Comparison of ENCODE assay signal across 14 mouse cellular contexts in the genomic region with DNA sequence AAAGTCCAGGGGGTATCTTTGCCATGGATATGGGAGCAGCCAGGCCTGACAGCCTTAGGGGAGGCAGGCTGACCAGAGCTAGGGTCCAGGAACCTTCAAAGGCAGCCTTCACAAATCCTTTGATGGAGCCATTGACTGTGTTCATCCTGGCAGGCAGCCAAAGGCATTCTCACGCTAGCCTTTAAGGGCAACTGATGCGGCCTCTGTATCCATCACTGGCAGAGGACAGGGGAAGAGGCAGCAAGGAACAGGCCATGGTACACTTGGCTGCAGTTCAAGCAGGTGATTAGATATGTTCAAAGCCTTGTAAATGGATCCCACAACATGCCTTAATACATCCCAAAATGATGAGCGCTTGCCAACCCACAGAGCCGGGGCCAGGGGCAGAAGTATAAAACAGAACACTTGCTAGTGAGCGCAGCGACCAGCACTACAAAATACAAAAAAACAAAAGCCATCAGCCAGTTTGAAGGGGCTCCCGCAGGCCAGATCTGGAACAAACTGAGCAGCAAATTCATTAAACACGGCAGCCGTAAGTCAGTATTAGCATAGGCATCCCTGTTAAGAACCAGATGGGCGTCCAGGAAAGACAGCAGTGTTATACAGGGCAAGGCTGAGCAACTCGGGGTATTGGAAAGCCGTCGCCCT. TPM values are rescaled to one million over a fixed set of nuclear protein-coding genes. Genes with fewer than 3 reads are reported as not detected.
A peak's percentile ranks its signal among the peaks of the same experiment; 100 is the strongest.
DNase-seq lines count a peak whose midpoint lies in the region; ATAC-seq lines count a peak whose summit lies in the region.
"Had no signal": no experiment of that assay in that cellular context is flagged by ENCODE, and none has a peak within 500 bp of the region (broad histone marks: within the 10 kb centered on the region; RNA-seq: fewer than 3 reads in every experiment).

No protein-coding gene starts in this region.

- no peak for ATAC-seq in forebrain, embryonic 12.5 days (ENCODE audit: low FRiP score)

- H3K9me3 ChIP-seq in forebrain, embryonic 12.5 days, result no peaks in the 10 kb centered on the region
- H3K9me3 ChIP-seq in midbrain, embryonic 10.5 days (replicated peaks), result no peaks in the 10 kb centered on the region
- H3K9me3 ChIP-seq: embryonic facial prominence, embryonic 15.5 days had no signal

- H3K4me1 ChIP-seq in forebrain, embryonic 12.5 days, result peaks cover 36% of the 10 kb centered on the region
- peaks cover 46% of the 10 kb centered on the region for H3K4me1 ChIP-seq in midbrain, embryonic 10.5 days

- no peak overlapping the region for H3K9ac ChIP-seq in forebrain, embryonic 12.5 days
- H3K9ac ChIP-seq: embryonic facial prominence, embryonic 15.5 days had no signal

- WGBS in forebrain, embryonic 12.5 days, result 57% methylated on average over 13 of the region's 13 CpGs
- WGBS in midbrain, embryonic 10.5 days, result 80% methylated on average over 13 of the region's 13 CpGs

- no peak overlapping the region for H3K4me3 ChIP-seq in forebrain, embryonic 12.5 days (replicated peaks)
- no peak overlapping the region for H3K4me3 ChIP-seq in midbrain, embryonic 10.5 days
- H3K4me3 ChIP-seq: embryonic facial prominence, embryonic 15.5 days had no signal

- peaks cover 6% of the 10 kb centered on the region; the same call in 1 of the 2 replicates for H3K36me3 ChIP-seq in forebrain, embryonic 12.5 days (replicated peaks)
- H3K36me3 ChIP-seq in midbrain, embryonic 10.5 days, result peaks cover 8% of the 10 kb centered on the region; the same call in 1 of the 2 replicates
- H3K36me3 ChIP-seq: embryonic facial prominence, embryonic 15.5 days had no signal

- no peak overlapping the region for H3K4me2 ChIP-seq in forebrain, embryonic 12.5 days
- H3K4me2 ChIP-seq: embryonic facial prominence, embryonic 15.5 days had no signal

- no peaks in the 10 kb centered on the region for H3K27me3 ChIP-seq in forebrain, embryonic 12.5 days
- no peaks in the 10 kb centered on the region for H3K27me3 ChIP-seq in midbrain, embryonic 10.5 days (ENCODE audit: low read depth, poor library complexity, severe bottlenecking)
- H3K27me3 ChIP-seq: embryonic facial prominence, embryonic 15.5 days had no signal

- peak; percentile 49 for DNase-seq in retina, postnatal 1 day
- DNase-seq in retina, embryonic 14.5 days (ENCODE audit: low spot score), result no peak
- DNase-seq in midbrain, embryonic 10.5 days (ENCODE audit: low spot score), result no peak
- no peak for DNase-seq in thymus, adult 18-20 months
- DNase-seq in spleen, postnatal 10 days (ENCODE audit: low spot score in 2 of 2), result no peak
- DNase-seq in spleen, adult 18-20 months, result no peak
- DNase-seq: cerebellum, adult 9-10 months; gastrocnemius, postnatal 25 days; heart, postnatal 36 days; kidney, postnatal 10 days had no signal

- peak overlapping the region; percentile 42; the same call in 1 of the 2 replicates for H3K27ac ChIP-seq in forebrain, embryonic 12.5 days
- H3K27ac ChIP-seq in midbrain, embryonic 10.5 days (replicated peaks), result peak overlapping the region; percentile 71
- H3K27ac ChIP-seq: embryonic facial prominence, embryonic 15.5 days had no signal

RNA-seq across cellular contexts. Expression of a gene that starts 19.0 kb away (rescaled TPM):
- 0.18 and 0.36 TPM in 2 replicates for polyA plus RNA-seq in forebrain, embryonic 12.5 days (2016; fragmentation: Nextera tagmentation; extraction: Ambion mirVana)
- 0.11 and 0.15 TPM in 2 replicates for polyA plus RNA-seq in midbrain, embryonic 10.5 days (2016; fragmentation: Nextera tagmentation; extraction: Ambion mirVana)
- polyA plus RNA-seq: embryonic facial prominence, embryonic 15.5 days; liver, embryonic 16.5 days; stomach, embryonic 14.5 days had no signal
